Mouse (Mus musculus): ENCODE measurements around the gene Fam89b.

The Fam89b gene

GRCm38 (mm10) chr19:5739446-5739845, 10.0 kb upstream of the Fam89b start:
- no peak for DNase-seq (ENCODE audit: low spot score in 2 of 2)

GRCm38 (mm10) chr19:5734325-5734724, 4.9 kb upstream of the Fam89b start:
- DNase-seq (ENCODE audit: low spot score in 2 of 2): no peak

DNA sequence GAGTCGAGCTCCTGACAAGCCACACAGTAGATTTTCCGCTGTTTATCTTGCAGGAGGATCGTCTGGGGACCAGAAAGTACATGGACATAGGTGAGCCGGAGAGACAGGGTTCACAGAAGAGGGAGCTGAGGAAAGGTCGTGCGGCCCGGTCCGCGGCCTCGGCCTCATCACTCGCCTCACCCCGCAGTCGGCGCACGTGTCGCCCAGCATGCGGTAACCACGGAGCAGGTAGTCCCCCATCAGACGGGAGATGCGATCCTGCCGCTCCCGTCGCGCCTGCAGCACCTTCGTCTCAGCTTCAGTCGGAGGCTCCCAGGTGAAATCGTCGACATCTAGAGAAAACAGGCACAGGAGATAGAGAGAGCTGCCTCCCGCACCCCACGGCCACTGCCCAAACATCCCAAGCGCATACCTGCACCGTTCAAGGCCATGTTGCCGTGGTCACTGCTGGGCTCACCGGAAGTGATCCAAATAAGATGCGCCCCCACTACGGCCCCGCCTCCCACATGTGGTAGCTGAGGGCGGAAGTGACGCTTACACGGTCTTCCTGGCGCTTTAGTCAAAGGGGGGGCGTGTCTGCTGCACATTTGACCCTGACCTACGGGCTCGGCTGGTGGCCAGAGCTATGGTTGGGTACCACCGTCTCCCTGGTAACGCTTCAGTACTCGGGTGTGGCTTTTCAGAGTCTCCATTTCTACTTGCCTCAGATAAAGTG, 2.0 kb upstream of the Fam89b start:
- DNase-seq (ENCODE audit: low spot score in 2 of 2): peak; percentile 91 to 95

GRCm38 (mm10) chr19:5730314-5731186, 1.1 kb upstream of the Fam89b start:
- no peak for DNase-seq (ENCODE audit: low spot score in 2 of 2)

GRCm38 (mm10) chr19:5728631-5729443, 616 bp downstream of the Fam89b start:
- DNase-seq (ENCODE audit: low spot score in 2 of 2): peak; percentile 53 to 61

DNA sequence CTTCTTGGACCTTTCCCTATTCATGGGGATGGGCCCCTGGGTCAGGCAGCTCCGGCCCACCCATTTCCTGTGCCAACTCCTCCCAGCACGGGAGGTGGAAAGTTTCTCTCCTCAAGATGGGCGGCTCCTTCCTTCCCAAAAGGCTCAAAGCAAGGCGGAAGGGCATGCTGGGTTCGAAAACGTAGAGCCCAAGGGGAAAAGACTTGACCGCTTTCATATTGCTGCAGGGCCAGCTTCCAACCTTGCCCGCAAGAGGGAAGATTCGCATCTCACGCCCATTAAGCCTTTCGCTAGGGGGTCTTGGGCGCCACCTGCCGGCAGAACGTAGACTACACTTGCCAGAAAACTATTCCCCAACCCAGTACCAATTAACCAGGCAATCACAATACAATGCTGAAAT, 1.8 kb downstream of the Fam89b start:
- DNase-seq (ENCODE audit: low spot score in 2 of 2): peak; percentile 87 to 89

DNA sequence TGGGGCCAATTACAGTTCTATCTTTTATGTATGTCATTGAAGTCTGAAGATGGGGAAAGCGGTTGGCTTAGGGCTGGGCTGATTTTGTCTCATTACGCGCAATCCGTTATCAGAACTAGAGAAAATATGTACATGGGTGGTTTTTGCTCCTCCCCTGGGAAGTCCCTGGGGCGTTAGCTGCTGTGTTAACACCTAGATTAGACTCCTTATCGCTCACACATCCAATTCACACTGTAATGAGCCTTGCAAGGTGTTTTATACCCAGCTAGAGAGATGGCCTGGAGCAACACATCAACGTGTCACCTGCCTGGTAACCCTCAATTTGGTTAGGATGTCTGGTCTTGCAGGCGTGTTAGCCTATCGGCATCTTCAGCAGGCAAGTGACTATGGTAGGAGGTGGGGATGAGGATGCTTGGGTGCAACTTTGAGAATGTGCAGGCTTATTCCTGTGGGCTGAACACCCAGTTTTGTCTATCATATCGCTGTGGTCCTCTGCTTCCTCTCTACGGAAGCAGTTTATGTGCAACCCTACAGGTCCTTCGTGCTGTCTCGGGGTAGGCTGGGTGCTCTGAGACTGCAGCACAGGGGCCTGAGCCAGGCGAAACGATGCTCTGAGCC, 2.4 kb downstream of the Fam89b start:
- DNase-seq (ENCODE audit: low spot score in 2 of 2): no peak

DNA sequence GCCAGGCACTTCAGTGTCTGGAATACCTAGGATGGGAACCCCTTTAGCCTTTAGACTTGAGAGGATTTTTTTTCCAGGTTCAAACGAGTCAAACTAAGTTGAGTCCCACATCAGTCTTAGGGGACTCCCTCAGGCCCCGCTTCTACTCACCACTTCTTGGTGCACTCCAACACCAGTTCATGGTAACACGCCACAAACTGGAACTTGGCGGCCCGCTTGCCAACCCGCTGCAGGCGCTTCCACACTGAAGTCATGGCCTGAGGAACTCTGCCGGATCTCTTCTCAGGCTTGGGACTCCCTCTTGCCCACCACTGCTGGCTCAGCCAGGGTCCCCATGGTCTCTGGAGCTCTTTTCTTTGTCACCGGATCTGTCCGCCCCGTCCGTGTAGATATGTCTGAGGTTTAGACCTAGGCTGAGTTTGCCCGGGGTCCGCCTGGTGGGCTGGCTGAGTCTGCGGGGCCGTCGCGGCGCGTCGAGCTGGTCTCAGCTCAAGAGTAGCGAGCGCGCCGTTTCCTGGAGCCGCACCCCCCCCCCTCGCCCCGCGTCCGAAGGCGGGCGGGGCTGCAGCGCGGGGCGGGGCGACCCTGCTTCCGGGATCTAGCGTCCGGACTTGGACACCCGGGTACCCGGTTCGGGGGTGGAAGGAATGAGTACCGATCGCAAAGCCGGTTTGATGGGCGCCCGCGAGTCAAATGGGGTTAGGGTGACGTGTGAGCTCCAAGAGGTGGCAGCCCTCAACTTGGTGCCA, 3.5 kb downstream of the Fam89b start, which contains the start of gene Ehbp1l1:
Gene Ehbp1l1, minus strand, starts transcription at position 551 of the 749 bp plus-strand sequence.
- no peak for DNase-seq (ENCODE audit: low spot score in 2 of 2)

DNA sequence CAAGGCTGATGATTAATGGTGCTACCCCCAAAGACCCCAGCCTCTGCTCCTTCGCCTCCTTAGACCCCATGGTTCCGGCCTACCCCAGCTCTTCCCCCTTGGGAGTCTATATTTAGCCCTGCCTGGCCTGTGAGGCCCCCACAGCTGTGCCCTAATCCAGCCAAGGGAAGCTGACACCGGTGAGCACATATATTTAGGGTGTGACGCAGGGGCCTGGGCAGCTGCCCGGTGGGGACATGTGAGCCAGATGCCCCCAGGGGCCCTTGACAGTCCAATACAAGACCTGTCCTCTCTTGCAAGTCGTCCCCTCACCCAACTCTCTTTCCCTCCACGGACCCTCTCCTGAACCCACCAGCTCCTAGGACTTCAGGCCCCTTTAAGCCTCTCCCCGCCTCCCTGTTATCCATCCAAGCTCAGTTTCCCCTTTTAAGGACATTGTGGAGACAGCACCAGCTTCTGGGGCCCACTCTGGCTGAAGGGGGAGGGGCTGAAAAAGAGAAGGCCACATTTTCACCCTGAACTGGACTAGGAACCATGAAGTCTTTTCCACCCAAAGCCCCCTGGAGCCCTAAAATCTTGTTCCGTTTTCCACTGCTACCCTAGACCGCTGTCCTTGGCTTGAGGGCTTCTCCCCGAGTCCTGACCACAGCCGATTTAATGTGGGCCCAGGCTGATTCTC, 4.3 kb downstream of the Fam89b start:
- DNase-seq (ENCODE audit: low spot score in 2 of 2): no peak

- DNase-seq (ENCODE audit: low spot score in 2 of 2): no peak
Observed at GRCm38 (mm10) chr19:5724549-5724941, 4.9 kb downstream of the Fam89b start.

DNA sequence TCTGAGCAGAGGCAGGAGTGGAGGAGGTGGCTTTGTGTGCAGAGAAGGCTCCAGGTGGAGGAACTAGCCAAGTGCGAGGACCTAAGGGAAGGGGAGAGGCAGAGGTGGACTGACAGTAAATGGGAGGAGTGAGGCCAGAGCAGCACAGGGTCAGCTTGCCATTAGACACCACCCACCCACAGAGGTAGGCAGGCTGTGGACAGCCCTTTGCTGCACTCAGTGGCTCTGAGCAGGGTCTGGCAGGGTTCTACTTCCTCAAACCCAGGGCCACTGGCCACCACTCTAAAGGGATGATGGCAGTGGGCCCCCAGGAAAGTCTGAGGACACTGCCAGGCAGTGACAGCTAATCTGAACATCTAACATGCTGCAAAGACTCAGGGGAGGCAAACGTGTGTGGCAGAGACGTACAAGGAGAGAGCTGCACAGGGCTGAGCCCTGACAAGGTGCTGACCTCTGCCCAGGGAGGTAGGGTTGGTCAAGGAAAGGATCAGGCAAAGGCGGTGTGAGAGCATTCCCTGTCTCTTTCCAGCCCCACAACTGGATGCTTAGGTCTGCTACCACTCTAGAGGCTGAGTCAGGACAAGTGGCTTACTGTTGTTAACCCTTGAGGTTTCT, 5.4 kb downstream of the Fam89b start:
- no peak for DNase-seq (ENCODE audit: low spot score in 2 of 2)

DNA sequence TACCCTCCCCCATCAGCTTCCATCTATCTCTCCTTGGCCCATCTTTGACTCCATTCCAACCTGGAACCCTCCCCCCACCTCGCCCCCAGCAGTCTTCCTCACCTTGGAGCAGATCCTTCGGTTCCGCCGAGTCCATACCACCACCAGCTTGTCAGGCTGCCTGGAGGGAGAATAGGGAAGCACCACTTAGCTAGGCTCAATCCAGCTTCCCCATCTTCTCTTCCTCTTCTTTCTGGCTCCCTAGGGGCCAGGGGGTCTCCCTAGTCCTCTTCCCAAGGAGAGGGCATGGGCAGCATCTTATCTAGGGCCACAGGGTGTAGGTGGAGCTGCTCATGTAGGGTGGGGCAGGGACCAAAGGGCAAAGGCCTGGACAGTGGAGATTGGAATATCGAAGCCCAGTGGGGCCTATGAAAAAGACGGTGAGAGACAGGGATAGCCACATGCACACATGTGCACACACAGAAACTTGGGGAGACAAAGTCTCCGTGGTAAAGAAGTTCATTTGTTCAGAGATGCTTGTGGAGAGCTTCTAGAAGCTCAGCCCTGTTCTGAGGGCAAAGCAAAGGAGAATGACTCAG, 6.5 kb downstream of the Fam89b start:
- no peak for DNase-seq (ENCODE audit: low spot score in 2 of 2)

GRCm38 (mm10) chr19:5721233-5721632, 8.2 kb downstream of the Fam89b start:
- DNase-seq (ENCODE audit: low spot score in 2 of 2): no peak

GRCm38 (mm10) chr19:5716955-5717354, 12.5 kb downstream of the Fam89b start:
- DNase-seq (ENCODE audit: low spot score in 2 of 2): no peak

DNA sequence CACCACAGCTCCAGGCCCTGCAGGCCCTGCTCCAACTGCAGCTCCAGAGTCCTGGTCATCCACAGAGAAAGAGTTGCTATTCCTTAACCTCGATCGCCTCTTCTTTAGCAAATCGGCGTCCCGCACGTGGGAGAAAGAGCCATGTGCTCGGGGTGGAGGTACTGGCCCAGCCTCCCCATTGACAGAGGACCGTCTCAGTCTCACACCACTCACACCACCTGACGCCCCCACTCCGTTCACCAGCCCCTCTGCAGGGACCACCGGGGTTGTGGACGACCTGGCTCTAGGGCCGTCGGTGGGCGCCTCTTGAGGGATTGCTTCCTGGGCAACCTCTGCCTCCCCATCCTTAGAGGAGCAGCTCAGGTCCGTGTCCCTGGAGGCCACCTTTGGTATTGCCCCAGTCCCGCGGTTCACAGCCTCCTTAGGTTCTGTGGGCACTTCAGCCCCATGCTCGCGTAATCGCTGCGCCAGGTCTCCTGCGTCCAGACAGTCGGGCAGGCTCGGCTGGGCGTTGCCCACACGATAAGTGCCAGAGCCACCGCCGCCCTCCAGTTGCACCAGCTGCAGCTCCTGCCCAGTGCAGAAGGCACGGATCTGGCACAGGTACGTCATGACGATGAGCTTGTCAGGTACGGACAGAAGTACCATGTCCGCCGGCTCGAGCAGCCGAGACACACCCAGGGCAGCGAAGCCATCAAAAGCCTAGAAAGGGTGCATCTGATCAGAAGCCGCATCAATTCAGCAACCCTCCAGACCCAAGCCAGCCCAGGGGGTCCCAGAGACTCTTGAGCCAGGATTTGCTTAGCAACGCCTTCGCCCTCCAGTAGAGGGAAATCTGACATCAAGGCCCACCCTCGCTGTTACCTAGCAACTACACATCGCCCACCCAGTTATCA, 13.4 kb downstream of the Fam89b start:
- DNase-seq (ENCODE audit: low spot score in 2 of 2): peak; percentile 39 to 55

DNA sequence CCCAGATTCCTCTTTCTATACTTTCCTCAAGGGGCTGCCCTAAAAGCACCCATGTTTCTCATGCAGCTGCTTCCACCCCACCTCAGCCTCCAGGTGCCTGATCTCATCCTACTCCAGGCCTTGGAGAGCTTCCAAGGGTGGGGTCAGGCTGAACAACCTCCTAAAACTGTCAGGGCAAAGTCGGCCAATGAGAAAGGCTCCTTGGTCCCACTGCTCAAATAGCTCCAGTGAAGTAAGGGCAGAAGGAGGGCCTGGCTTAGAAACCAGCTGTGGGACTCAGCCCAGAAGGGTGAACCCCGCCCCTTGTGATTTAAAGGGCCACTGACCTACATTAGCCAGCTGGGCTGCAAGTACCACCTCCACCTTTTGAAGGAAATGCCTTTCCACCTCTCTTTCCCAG, 15.7 kb downstream of the Fam89b start:
- DNase-seq (ENCODE audit: low spot score in 2 of 2): no peak

DNA sequence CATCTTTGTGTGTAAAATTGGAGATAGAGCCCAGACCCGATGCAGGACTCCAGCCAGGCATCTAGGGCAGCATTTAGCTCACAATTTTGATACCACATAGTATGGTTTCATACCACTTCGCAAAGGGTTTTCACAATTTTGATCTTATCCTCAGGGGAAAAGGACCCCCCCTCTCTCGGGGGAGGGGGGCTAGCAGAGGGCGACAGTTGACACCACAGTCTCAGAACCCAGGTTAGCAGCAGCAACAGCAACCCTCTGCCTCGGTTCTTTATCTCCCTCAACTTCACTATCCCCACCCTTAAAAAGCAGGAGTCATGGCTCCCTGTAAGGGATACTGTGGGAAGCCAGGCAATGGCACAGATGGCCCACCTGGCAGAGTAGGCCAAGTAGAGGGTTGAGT, 16.2 kb downstream of the Fam89b start:
- no peak for DNase-seq (ENCODE audit: low spot score in 2 of 2)

DNA sequence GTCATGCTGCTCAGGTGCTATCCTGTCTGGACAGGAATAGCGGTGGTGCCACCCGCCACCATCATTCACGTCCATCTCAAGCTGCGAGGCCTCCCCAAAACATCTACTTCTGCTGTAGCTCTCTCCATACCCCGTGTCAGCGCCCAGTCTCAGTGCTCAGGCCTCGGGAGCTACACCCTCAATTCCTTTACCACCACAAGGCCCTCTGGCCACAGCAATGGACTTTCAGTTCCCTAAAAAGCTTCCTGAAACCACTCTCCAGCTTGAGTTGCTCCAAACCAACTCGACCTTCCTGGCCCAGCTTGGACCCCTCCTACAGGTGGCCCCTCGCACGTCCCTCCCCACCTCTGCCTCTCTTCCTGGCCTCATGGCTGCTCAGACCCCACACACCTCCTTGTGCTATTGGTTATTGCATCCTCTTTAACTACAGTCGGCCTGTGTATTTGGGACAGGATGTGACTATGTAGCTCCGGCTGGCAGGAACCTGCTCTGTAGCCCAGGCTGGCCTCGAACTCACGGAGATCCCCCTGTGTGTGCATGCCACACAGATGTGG, 17.5 kb downstream of the Fam89b start:
- DNase-seq (ENCODE audit: low spot score in 2 of 2): no peak

Measured in frontal cortex, postnatal 36 days (tissue).